Mouse (Mus musculus) neural tube, embryonic 14.5 days (tissue): Measurements from ENCODE around the gene Thy1. TPM values are rescaled to one million over a fixed set of nuclear protein-coding genes. Genes with fewer than 3 reads are reported as not detected.

Experiments
- ATAC-seq: fragments of 200-750 bp; cut with Nextera tagmentation; 2 replicates; pipeline ENCODE4 v1.8.0; 2017; ENCODE audit warnings: low read depth, mild to moderate bottlenecking, moderate TSS enrichment, moderate library complexity
- H3K27ac ChIP-seq: fragments of 300-500 bp; sonication (generic); 2 replicates; pipeline ENCODE4 v1.5.1; 2014; ENCODE audit warnings: low read depth, mild to moderate bottlenecking, control low read depth, low read length, moderate library complexity, mixed read lengths
- H3K27me3 ChIP-seq: fragments of 300-500 bp; sonication (generic); 2 replicates; pipeline ENCODE4 v1.6.1; 2014; ENCODE audit warnings: low read length; ENCODE audit not compliant: control insufficient read depth, insufficient read depth
- H3K36me3 ChIP-seq: fragments of 300-500 bp; sonication (generic); 2 replicates; pipeline ENCODE4 v1.6.1; 2014; ENCODE audit warnings: low read length, mixed read lengths; ENCODE audit not compliant: control insufficient read depth, insufficient read depth
- H3K4me1 ChIP-seq: fragments of 300-500 bp; sonication (generic); 2 replicates; pipeline ENCODE4 v1.6.1; 2014; ENCODE audit warnings: low read length; ENCODE audit not compliant: control insufficient read depth, insufficient read depth
- H3K4me2 ChIP-seq: fragments of 300-500 bp; sonication (generic); 2 replicates; pipeline ENCODE4 v1.6.1; 2014; ENCODE audit warnings: mild to moderate bottlenecking, low read depth, low read length, control low read depth
- H3K4me3 ChIP-seq: fragments of 300-500 bp; sonication (generic); 2 replicates; pipeline ENCODE4 v1.5.1; 2014; ENCODE audit warnings: low read depth, low read length, control low read depth, mixed read lengths
- H3K9ac ChIP-seq: fragments of 300-500 bp; sonication (generic); replicated peaks from 2 replicates; pipeline ENCODE4 v1.6.1; 2014; ENCODE audit warnings: low read depth, mild to moderate bottlenecking, control low read depth, low read length, mixed read lengths
- H3K9me3 ChIP-seq: fragments of 300-500 bp; sonication (generic); 2 replicates; pipeline ENCODE4 v1.6.1; 2016; ENCODE audit warnings: low read length; ENCODE audit not compliant: control insufficient read depth
- WGBS: fragments of 180-500 bp; shearing (Covaris S2); extraction: QIAGEN DNeasy Blood & Tissue Kit; methylation state at CpG from one replicate; pipeline ENCODE4 v1.1.7; 2014; 5-methylcytosine and 5-hydroxymethylcytosine counted together
- polyA plus RNA-seq: library from polyadenylated mRNA; unstranded; fragments of >200 nt; fragmentation: Nextera tagmentation; extraction: Ambion mirVana; gene quantifications from 2 replicates; pipeline ENCODE4 v1.2.1, GENCODE M21; 2014

The Thy1 gene
- polyA plus RNA-seq, 1 experiment from 2014 or later, result 11.6 TPM

GRCm38 (mm10) chr9:44070844-44071231, 27.7 kb downstream of the Thy1 start:
- Histone ChIP-seq H3K9ac (no peak overlapping the region), H3K36me3 (no peaks in the 10 kb centered on the region), H3K4me1 (no peaks in the 10 kb centered on the region), H3K27me3 (no peaks in the 10 kb centered on the region), H3K9me3 (no peaks in the 10 kb centered on the region), H3K4me3 (no peak overlapping the region), H3K27ac (no peak overlapping the region), H3K4me2 (no peak overlapping the region)
- no peak for ATAC-seq
- 36% methylated on average over 8 of the region's 8 CpGs for WGBS

DNA sequence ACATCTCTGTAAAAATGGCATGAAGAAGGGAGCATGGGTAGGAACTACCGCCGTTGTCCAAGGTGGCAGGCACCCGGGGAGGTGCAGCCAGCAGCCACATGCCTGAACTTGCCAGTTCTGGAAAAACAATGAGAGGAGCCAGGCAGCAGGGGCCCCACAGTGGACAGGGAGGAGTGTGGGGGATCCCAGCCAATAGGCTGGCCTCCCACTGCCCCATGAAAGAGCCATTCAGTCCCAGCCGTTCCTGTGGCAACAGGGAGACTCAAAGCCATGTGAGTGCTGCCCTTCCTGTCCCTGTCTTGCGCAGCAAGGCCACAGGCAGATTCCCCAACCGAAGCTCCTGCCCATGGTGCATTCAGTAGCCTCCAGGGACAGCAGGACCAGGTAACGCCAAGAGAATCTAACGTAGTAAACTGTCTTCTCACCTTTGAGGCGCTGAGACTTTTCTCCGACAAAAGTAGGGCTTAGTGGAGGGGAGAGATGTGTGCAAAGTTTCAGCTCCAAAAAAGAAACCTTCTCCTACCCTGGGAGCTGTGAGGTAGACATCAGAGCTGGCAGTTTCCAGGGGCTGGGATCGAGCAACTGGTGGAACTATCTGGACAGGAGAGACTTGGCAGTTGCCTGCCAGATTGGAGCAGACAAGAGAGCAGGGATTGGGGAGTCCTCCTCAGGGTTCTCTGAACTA, 28.9 kb downstream of the Thy1 start:
- Histone ChIP-seq H3K9me3 (no peaks in the 10 kb centered on the region), H3K4me3 (no peak overlapping the region), H3K9ac (no peak overlapping the region), H3K36me3 (no peaks in the 10 kb centered on the region), H3K4me2 (peak overlapping the region; percentile 14; the same call in 1 of the 2 replicates), H3K4me1 (no peaks in the 10 kb centered on the region), H3K27me3 (no peaks in the 10 kb centered on the region), H3K27ac (peak overlapping the region; percentile 81)
- peak; percentile 72 for ATAC-seq
- 19% methylated on average over 11 of the region's 11 CpGs for WGBS

DNA sequence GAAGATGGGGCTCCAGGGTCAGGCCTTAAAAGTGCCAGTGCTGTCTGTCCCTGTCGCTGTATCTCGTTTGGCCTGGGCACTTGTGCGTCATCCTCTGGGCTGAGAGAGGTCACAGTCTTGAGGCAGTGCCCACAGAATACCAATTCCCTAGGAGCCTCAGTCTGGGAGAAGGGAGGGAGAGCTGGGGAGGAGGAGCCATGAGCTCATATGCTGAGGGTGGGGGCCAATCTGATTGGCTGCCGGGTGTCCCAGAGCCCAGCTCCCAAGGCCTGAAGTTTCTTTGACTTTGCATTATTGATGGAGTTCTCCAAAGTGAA, 29.4 kb downstream of the Thy1 start:
- Histone ChIP-seq H3K4me1 (no peaks in the 10 kb centered on the region), H3K4me3 (no peak overlapping the region), H3K27ac (peak overlapping the region; percentile 81), H3K4me2 (peak overlapping the region; percentile 16; the same call in 1 of the 2 replicates), H3K9ac (0 out of 2 replicates have a peak overlapping the region, but pooled peaks have one; percentile 7), H3K27me3 (no peaks in the 10 kb centered on the region), H3K9me3 (no peaks in the 10 kb centered on the region), H3K36me3 (no peaks in the 10 kb centered on the region)
- WGBS, result 7% methylated on average over 4 of the region's 4 CpGs
- ATAC-seq, result peak; percentile 54

DNA sequence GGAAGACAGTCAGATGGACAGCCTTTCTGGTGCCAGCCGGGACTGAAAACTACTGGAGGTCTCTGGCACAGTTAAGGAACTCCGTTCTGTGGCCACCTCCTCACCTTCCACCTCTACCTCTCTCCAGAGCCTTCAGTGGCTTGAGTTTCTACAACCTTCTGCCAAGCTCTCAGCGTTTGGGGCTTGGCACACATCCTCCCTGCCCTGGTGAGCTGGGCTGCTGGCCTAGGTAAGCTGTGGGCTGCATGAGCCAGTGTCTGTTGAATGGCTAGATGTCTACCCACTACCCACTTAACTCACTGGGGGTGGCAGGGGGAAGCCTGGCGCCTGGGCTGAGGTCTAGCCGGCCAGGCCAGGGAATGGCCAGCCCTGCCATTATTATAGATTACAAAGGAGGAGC, 29.9 kb downstream of the Thy1 start:
- H3K36me3 ChIP-seq, result no peaks in the 10 kb centered on the region
- no peaks in the 10 kb centered on the region for H3K27me3 ChIP-seq
- 0 out of 2 replicates have a peak overlapping the region, but pooled peaks have one; percentile 7 for H3K9ac ChIP-seq
- WGBS, result 28% methylated on average over 5 of the region's 5 CpGs
- H3K9me3 ChIP-seq, result no peaks in the 10 kb centered on the region
- peak overlapping the region; percentile 48 for H3K27ac ChIP-seq
- no peaks in the 10 kb centered on the region for H3K4me1 ChIP-seq
- peak overlapping the region; percentile 33; the same call in 1 of the 2 replicates for H3K4me2 ChIP-seq
- no peak overlapping the region for H3K4me3 ChIP-seq
- no peak for ATAC-seq

GRCm38 (mm10) chr9:44074395-44075275, 31.5 kb downstream of the Thy1 start:
- no peak overlapping the region for H3K27ac ChIP-seq
- no peaks in the 10 kb centered on the region for H3K36me3 ChIP-seq
- WGBS, result 68% methylated on average over 9 of the region's 9 CpGs
- peaks cover 7% of the 10 kb centered on the region; the same call in 1 of the 2 replicates for H3K4me1 ChIP-seq
- no peak overlapping the region for H3K9ac ChIP-seq
- no peak overlapping the region for H3K4me3 ChIP-seq
- H3K27me3 ChIP-seq, result no peaks in the 10 kb centered on the region
- H3K9me3 ChIP-seq, result no peaks in the 10 kb centered on the region
- no peak for ATAC-seq
- H3K4me2 ChIP-seq, result no peak overlapping the region

- Histone ChIP-seq H3K27ac (no peak overlapping the region), H3K4me3 (no peak overlapping the region), H3K27me3 (no peaks in the 10 kb centered on the region), H3K4me2 (no peak overlapping the region), H3K9ac (no peak overlapping the region), H3K9me3 (no peaks in the 10 kb centered on the region), H3K4me1 (peaks cover 7% of the 10 kb centered on the region; the same call in 1 of the 2 replicates), H3K36me3 (no peaks in the 10 kb centered on the region)
- WGBS, result 68% methylated on average over 24 of the region's 24 CpGs
- ATAC-seq, result no peak
Measured at GRCm38 (mm10) chr9:44075276-44075995, 32.3 kb downstream of the Thy1 start.

DNA sequence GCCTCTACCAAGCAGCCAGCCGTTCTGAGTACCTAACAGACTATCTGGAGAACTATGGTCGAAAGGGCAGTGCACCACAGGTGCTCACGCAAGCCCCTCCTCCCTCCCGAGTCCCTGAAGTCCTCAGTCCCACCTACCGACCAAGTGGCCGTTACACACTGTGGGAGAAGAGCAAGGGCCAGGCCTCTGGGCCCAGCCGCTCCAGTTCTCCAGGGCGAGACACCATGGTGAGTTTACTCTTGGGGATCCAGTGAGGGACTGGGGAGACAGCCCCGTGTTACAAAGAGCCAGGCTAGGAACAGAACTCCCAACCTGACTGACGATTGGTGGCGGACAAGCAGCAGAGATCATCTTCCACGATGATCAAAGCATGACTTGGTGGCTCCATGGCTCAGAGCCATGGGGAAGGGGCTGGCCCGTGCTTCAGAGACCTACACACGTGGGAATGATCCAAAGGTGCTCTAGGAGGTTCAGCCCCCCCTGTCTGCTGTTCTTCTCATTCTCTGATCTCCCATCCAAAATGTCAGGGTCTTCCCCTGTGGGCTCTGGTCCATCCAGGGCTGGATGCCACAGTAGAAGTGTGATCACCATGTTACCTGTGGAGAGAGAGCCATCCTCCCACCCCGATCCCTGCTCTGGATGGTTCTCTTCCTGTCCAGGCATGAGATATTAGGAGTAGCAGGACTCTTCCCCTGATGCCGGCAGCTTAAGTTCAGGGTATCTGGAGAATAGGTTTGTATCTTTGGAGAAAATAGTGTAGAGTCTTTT, 33.0 kb downstream of the Thy1 start:
- Histone ChIP-seq H3K9ac (no peak overlapping the region), H3K27me3 (no peaks in the 10 kb centered on the region), H3K4me1 (peaks cover 7% of the 10 kb centered on the region; the same call in 1 of the 2 replicates), H3K4me3 (no peak overlapping the region), H3K4me2 (no peak overlapping the region), H3K27ac (no peak overlapping the region), H3K9me3 (no peaks in the 10 kb centered on the region), H3K36me3 (no peaks in the 10 kb centered on the region)
- 71% methylated on average over 16 of the region's 16 CpGs for WGBS
- ATAC-seq, result no peak

DNA sequence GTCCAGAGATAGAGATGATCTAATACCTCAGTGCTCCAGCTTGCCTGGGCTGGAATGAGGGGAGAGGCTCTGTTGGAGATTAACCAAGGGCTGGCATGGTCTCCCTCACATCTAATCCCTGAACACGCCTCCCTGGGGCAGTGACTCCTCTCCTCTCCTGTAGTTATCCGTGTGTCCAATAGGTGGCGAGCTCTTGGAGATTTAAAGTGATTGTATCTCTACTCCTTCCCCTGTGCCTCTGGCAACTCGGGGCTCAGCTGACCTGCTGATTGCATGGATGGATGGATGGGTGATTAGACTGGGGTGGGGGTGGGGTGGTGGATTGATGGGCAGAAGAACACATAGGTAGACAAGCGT, 33.6 kb downstream of the Thy1 start:
- H3K27ac ChIP-seq, result no peak overlapping the region
- 19% methylated on average over 5 of the region's 5 CpGs for WGBS
- no peaks in the 10 kb centered on the region for H3K36me3 ChIP-seq
- H3K27me3 ChIP-seq, result no peaks in the 10 kb centered on the region
- no peaks in the 10 kb centered on the region for H3K9me3 ChIP-seq
- H3K4me3 ChIP-seq, result no peak overlapping the region
- ATAC-seq, result no peak
- no peak overlapping the region for H3K9ac ChIP-seq
- peaks cover 7% of the 10 kb centered on the region; the same call in 1 of the 2 replicates for H3K4me1 ChIP-seq
- H3K4me2 ChIP-seq, result no peak overlapping the region
